Mouse (Mus musculus) liver, embryonic 14.5 days (tissue): ENCODE data around the gene Ovol1.

Experiments used
- CTCF ChIP-seq: IDR thresholded peaks from 2 replicates; pipeline ENCODE4 v1.5.1; 2016; ENCODE audit warnings: antibody characterized with exemption, low read depth, control low read depth
- EP300 ChIP-seq: IDR thresholded peaks from 2 replicates; pipeline ENCODE4 v1.6.1; 2016; ENCODE audit warnings: antibody characterized with exemption, low read depth

- TF ChIP-seq EP300 (no peak), CTCF (no peak)
Measured at GRCm38 (mm10) chr19:5561252-5561790, 875 bp upstream of the Ovol1 start.
